Mouse (Mus musculus): ENCODE data around the gene Tmem245.

DNA sequence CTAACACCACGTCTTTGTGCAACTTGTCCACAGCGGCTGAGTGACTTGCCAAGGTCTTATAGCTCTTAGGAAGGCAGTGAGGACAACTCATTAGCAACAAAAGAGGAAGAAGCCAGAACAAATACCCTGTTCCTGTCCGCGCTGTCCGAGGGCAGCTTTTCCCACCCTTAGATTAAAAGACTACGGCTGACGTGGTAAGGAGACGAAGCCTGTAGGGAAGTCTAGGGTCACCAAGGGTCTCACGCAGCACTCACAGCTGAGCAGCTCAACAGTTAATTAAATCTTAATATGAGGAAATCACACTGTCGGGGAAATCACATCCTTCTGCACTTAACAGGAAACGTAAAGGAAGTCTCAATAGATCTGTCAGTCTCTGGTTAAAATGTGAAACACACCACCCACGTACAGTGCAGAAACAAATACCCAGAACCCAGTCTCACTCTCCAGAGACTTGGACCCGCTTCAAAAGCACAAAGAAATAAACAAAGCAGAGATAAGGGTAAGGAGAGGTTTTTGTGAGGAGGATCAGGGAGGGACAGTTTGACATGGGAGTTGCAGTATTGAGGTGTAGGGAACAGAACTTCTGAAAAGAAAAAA lies 116.1 kb downstream of the Tmem245 start:
- TF ChIP-seq POLR2A (IDR thresholded peaks at IDR 0.05; ENCODE audit: borderline replicate concordance, insufficient read depth, low read length) (no peak), CTCF (IDR thresholded peaks at IDR 0.05; ENCODE audit: borderline replicate concordance, insufficient read depth, low read depth, low read length) (no peak)
